Mouse (Mus musculus) heart, embryonic 16.5 days (tissue): Measurements from ENCODE around the gene Zdhhc6. TPM values are rescaled to one million over a fixed set of nuclear protein-coding genes. Genes with fewer than 3 reads are reported as not detected.

Experiments
- ATAC-seq: fragments of 200-750 bp; cut with Nextera tagmentation; replicated peaks from 2 replicates; pipeline ENCODE4 v1.8.0; 2017; ENCODE audit warnings: moderate number of reproducible peaks; ENCODE audit not compliant: insufficient read depth, low FRiP score; ENCODE audit errors: extremely low read depth
- H3K27ac ChIP-seq: fragments of 300-500 bp; sonication (generic); 2 replicates; pipeline ENCODE4 v1.5.1; 2014; ENCODE audit warnings: mild to moderate bottlenecking, low read length, control low read depth, moderate library complexity
- H3K27me3 ChIP-seq: fragments of 300-500 bp; sonication (generic); 2 replicates; pipeline ENCODE4 v1.6.1; 2014; ENCODE audit warnings: low read length, mixed read lengths; ENCODE audit not compliant: control insufficient read depth, insufficient read depth
- H3K36me3 ChIP-seq: fragments of 300-500 bp; sonication (generic); 2 replicates; pipeline ENCODE4 v1.6.1; 2014; ENCODE audit not compliant: control insufficient read depth, insufficient read depth
- H3K4me1 ChIP-seq: fragments of 300-500 bp; sonication (generic); 2 replicates; pipeline ENCODE4 v1.6.1; 2014; ENCODE audit warnings: low read length, mixed read lengths; ENCODE audit not compliant: control insufficient read depth, insufficient read depth
- H3K4me2 ChIP-seq: fragments of 300-500 bp; sonication (generic); 2 replicates; pipeline ENCODE4 v1.6.1; 2014; ENCODE audit warnings: low read depth, mild to moderate bottlenecking, control low read depth, low read length
- H3K4me3 ChIP-seq: fragments of 300-500 bp; sonication (generic); 2 replicates; pipeline ENCODE4 v1.5.1; 2014; ENCODE audit warnings: mild to moderate bottlenecking, control low read depth, low read length
- H3K9ac ChIP-seq: fragments of 300-500 bp; sonication (generic); 2 replicates; pipeline ENCODE4 v1.6.1; 2014; ENCODE audit warnings: low read length, control low read depth
- H3K9me3 ChIP-seq: fragments of 300-500 bp; sonication (generic); replicated peaks from 2 replicates; pipeline ENCODE4 v1.6.1; 2016; ENCODE audit warnings: low read length; ENCODE audit not compliant: control insufficient read depth
- WGBS: fragments of 180-500 bp; shearing (Covaris S2); extraction: QIAGEN DNeasy Blood & Tissue Kit; methylation state at CpG from one replicate; pipeline ENCODE4 v1.1.7; 2014; 5-methylcytosine and 5-hydroxymethylcytosine counted together
- polyA plus RNA-seq: library from polyadenylated mRNA; unstranded; fragments of >200 nt; fragmentation: Nextera tagmentation; extraction: Ambion mirVana; gene quantifications from 2 replicates; pipeline ENCODE4 v1.2.1, GENCODE M21; 2015

Zdhhc6 gene
- polyA plus RNA-seq, 1 experiment from 2014 or later: 73.9 TPM

GRCm38 (mm10) chr19:55337066-55337465 is 21.2 kb upstream of the Zdhhc6 start:
- 85% methylated on average over 9 of the region's 9 CpGs for WGBS

DNA sequence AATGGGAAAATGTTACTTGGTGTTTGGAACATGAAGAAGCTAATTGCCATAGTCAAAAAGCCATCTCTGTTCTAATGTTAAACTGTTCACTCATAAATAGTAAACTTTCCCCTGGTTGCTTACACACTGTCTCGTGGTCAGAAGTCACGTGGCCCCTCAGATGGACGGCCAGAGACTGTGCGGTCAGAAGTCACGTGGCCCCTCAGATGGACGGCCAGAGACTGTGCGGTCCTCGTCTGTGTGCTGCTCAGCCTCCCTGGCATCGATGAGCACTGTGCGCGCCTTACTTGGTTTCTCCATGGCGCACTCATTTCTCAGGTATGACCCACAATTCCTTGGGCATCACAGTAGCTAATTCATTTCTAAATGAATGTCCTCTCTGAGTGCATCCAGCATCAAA is 20.6 kb upstream of the Zdhhc6 start:
- Histone ChIP-seq H3K4me1 (peaks cover 8% of the 10 kb centered on the region; the same call in 1 of the 2 replicates), H3K4me2 (no peak overlapping the region), H3K9ac (no peak overlapping the region), H3K27me3 (no peaks in the 10 kb centered on the region), H3K9me3 (no peaks in the 10 kb centered on the region), H3K36me3 (no peaks in the 10 kb centered on the region), H3K27ac (no peak overlapping the region), H3K4me3 (no peak overlapping the region)
- WGBS: 91% methylated on average over 12 of the region's 12 CpGs
- ATAC-seq: no peak

More at GRCm38 (mm10) chr19:55337066-55337465, 21.2 kb upstream of the Zdhhc6 start:
- Histone ChIP-seq H3K9me3 (no peaks in the 10 kb centered on the region), H3K36me3 (no peaks in the 10 kb centered on the region), H3K4me1 (peaks cover 5% of the 10 kb centered on the region; the same call in 1 of the 2 replicates), H3K27me3 (no peaks in the 10 kb centered on the region), H3K4me2 (no peak overlapping the region), H3K9ac (no peak overlapping the region), H3K4me3 (no peak overlapping the region), H3K27ac (no peak overlapping the region)
- no peak for ATAC-seq

DNA sequence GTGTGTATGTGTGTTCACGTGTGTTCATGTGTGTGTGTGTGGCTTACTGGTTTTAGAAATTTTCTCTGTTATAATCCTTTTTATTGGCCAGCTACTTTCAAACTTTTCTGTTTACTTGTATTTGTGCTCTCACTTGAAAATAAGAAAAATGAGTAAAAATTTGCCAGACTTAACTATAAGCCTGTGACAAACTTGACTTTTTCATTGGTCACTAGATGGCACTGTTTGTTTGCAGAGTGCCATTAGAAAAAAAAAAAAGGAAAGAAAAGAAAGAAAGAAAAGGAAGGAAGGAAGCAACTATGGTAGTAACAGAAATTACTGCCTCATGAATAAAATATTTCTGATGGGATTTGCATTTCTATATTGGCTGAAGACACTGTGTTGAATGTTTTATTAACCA is 20.0 kb upstream of the Zdhhc6 start:
- H3K36me3 ChIP-seq: peaks cover under 1% of the 10 kb centered on the region; the same call in 1 of the 2 replicates
- no peaks in the 10 kb centered on the region for H3K27me3 ChIP-seq
- ATAC-seq: no peak
- WGBS: 88% methylated on average over 1 of the region's 1 CpGs
- no peak overlapping the region for H3K4me3 ChIP-seq
- no peaks in the 10 kb centered on the region for H3K9me3 ChIP-seq
- H3K4me1 ChIP-seq: peaks cover 8% of the 10 kb centered on the region; the same call in 1 of the 2 replicates
- no peak overlapping the region for H3K4me2 ChIP-seq
- H3K27ac ChIP-seq: no peak overlapping the region
- no peak overlapping the region for H3K9ac ChIP-seq

DNA sequence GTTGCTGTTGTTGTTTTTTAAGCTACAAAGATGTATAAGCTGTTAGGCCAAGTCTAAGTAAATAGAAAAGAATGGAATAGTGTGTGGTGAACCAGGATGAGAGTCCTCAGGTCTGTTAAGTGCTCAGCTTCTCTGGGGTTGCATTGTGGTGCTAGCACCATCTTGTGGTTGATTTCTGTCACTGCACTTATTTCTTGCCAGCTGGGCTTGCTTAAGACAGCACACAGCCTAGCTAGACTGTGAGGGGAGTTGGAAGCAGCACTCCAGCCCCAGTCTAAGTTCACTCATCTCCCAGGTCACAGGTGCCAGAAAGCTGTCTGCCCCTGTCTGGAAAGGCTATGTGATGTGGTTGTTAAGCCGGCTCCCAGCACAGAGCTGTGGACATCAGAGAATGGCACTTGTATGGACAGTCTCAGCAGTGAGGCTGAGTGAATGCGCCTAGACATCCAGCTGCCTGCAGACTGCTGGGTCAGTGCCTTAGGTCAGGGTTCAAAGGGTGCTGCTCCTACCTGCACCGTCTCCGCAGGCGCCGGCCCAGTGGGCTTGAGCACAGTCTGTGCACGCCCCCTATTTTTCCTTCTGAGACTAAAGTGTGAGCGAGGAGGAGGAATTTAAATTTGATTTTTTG is 16.9 kb upstream of the Zdhhc6 start:
- Histone ChIP-seq H3K4me3 (no peak overlapping the region), H3K27me3 (no peaks in the 10 kb centered on the region), H3K27ac (no peak overlapping the region), H3K4me2 (no peak overlapping the region), H3K9me3 (no peaks in the 10 kb centered on the region), H3K9ac (no peak overlapping the region), H3K36me3 (peaks cover 8% of the 10 kb centered on the region; the same call in 1 of the 2 replicates), H3K4me1 (peaks cover 8% of the 10 kb centered on the region; the same call in 1 of the 2 replicates)
- WGBS: 88% methylated on average over 8 of the region's 8 CpGs
- peak; percentile 78 for ATAC-seq

DNA sequence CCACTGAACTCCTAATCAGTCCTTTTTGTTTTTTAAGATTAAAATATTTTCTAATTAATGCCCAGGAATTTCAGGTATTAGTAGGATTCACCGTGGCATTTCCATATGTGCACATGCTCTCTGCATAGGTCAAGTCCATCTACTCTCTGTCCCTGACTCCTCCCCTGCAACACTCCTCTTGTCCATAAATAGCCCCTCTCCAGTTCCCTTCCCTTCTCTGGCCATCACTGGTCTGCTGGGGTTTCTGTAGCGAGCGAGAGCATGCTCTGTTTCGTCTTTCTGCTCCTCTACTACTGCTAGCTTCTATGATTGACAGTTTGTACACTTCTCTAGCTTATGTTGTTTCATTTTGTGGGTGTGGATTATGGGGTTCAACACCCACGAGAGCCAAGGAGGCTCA is 15.9 kb upstream of the Zdhhc6 start:
- 0 out of 2 replicates have a peak, but pooled peaks have one; percentile 63 for ATAC-seq
- 51% methylated on average over 5 of the region's 5 CpGs for WGBS
- H3K4me1 ChIP-seq: peaks cover 8% of the 10 kb centered on the region; the same call in 1 of the 2 replicates
- H3K27me3 ChIP-seq: no peaks in the 10 kb centered on the region
- peaks cover 8% of the 10 kb centered on the region; the same call in 1 of the 2 replicates for H3K36me3 ChIP-seq
- no peak overlapping the region for H3K27ac ChIP-seq
- H3K9me3 ChIP-seq: no peaks in the 10 kb centered on the region
- no peak overlapping the region for H3K4me3 ChIP-seq
- H3K9ac ChIP-seq: no peak overlapping the region
- H3K4me2 ChIP-seq: peak overlapping the region; percentile 26; the same call in 1 of the 2 replicates

- ATAC-seq: no peak
- Histone ChIP-seq H3K4me2 (no peak overlapping the region), H3K9ac (no peak overlapping the region), H3K27ac (no peak overlapping the region), H3K4me1 (peaks cover 8% of the 10 kb centered on the region; the same call in 1 of the 2 replicates), H3K4me3 (no peak overlapping the region), H3K9me3 (no peaks in the 10 kb centered on the region), H3K36me3 (peaks cover 8% of the 10 kb centered on the region; the same call in 1 of the 2 replicates), H3K27me3 (no peaks in the 10 kb centered on the region)
- WGBS: 80% methylated on average over 4 of the region's 4 CpGs
These were observed 11.7 kb upstream of the Zdhhc6 start for GRCm38 (mm10) chr19:55327510-55327909.

DNA sequence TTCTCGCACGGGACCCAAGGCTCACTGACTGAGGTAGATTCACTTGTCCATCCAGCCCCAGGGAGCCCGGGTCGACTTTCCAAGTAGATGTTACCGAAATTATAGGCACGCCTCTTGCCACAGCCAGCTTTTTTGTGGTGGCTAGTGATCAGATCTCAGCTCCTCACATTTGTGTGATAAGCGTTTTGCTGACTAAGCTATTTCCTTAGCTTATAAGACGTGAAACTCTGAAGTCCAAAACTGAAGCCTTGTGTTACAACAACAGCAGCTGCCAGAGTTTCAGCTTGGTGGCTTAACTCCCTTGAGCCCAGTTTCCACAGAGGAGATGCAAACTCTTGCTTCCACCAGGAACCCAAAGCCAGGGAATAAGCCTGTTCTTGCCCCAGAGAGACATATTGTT is 6.8 kb upstream of the Zdhhc6 start:
- ATAC-seq: no peak
- no peaks in the 10 kb centered on the region for H3K4me1 ChIP-seq
- H3K36me3 ChIP-seq: no peaks in the 10 kb centered on the region
- no peak overlapping the region for H3K4me2 ChIP-seq
- H3K27ac ChIP-seq: no peak overlapping the region
- WGBS: 85% methylated on average over 8 of the region's 8 CpGs
- no peaks in the 10 kb centered on the region for H3K27me3 ChIP-seq
- no peak overlapping the region for H3K9ac ChIP-seq
- no peaks in the 10 kb centered on the region for H3K9me3 ChIP-seq
- no peak overlapping the region for H3K4me3 ChIP-seq

- no peak overlapping the region for H3K4me2 ChIP-seq
- WGBS: 48% methylated on average over 5 of the region's 5 CpGs
These were observed 3.7 kb upstream of the Zdhhc6 start for GRCm38 (mm10) chr19:55319521-55319920.

GRCm38 (mm10) chr19:55319036-55319435 is 3.2 kb upstream of the Zdhhc6 start:
- Histone ChIP-seq H3K27ac (no peak overlapping the region), H3K4me1 (peaks cover 16% of the 10 kb centered on the region), H3K36me3 (no peaks in the 10 kb centered on the region), H3K9me3 (no peaks in the 10 kb centered on the region), H3K9ac (no peak overlapping the region), H3K4me2 (no peak overlapping the region), H3K4me3 (no peak overlapping the region), H3K27me3 (no peaks in the 10 kb centered on the region)
- 42% methylated on average over 3 of the region's 3 CpGs for WGBS
- ATAC-seq: no peak

More at GRCm38 (mm10) chr19:55319521-55319920, 3.7 kb upstream of the Zdhhc6 start:
- Histone ChIP-seq H3K27me3 (no peaks in the 10 kb centered on the region), H3K9me3 (no peaks in the 10 kb centered on the region), H3K4me3 (no peak overlapping the region), H3K36me3 (no peaks in the 10 kb centered on the region), H3K4me1 (peaks cover 13% of the 10 kb centered on the region), H3K9ac (no peak overlapping the region), H3K27ac (no peak overlapping the region)
- no peak for ATAC-seq
